Mouse (Mus musculus) limb, embryonic 14.5 days (tissue): ENCODE data around the gene Chchd3. TPM values are rescaled to one million over a fixed set of nuclear protein-coding genes. Genes with fewer than 3 reads are reported as not detected.
A peak's percentile ranks its signal among the peaks of the same experiment; 100 is the strongest.

Experiments used
- ATAC-seq: fragments of 200-750 bp; cut with Nextera tagmentation; 2 replicates; pipeline ENCODE4 v1.8.0; 2017; ENCODE audit warnings: low read depth, moderate number of reproducible peaks, moderate TSS enrichment; ENCODE audit not compliant: low FRiP score
- DNase-seq: peaks from one replicate; pipeline ENCODE4 v3.0.0-alpha.2; 2015; ENCODE audit warnings: low spot score
- H3K27ac ChIP-seq: fragments of 300-500 bp; sonication (generic); replicated peaks from 2 replicates; pipeline ENCODE4 v1.5.1; 2014; ENCODE audit warnings: low read depth, mild to moderate bottlenecking, low read length, moderate library complexity, mixed read lengths
- H3K27me3 ChIP-seq: fragments of 300-500 bp; sonication (generic); 2 replicates; pipeline ENCODE4 v1.6.1; 2014; ENCODE audit warnings: low read length, mixed read lengths; ENCODE audit not compliant: control insufficient read depth, insufficient read depth
- H3K36me3 ChIP-seq: fragments of 300-500 bp; sonication (generic); 2 replicates; pipeline ENCODE4 v1.6.1; 2014; ENCODE audit warnings: mild to moderate bottlenecking, low read length, moderate library complexity, mixed read lengths; ENCODE audit not compliant: control insufficient read depth, insufficient read depth
- H3K4me1 ChIP-seq: fragments of 300-500 bp; sonication (generic); 2 replicates; pipeline ENCODE4 v1.6.1; 2014; ENCODE audit warnings: antibody characterized with exemption, low read length, mixed read lengths; ENCODE audit not compliant: control insufficient read depth, insufficient read depth
- H3K4me2 ChIP-seq: fragments of 300-500 bp; sonication (generic); replicated peaks from 2 replicates; pipeline ENCODE4 v1.6.1; 2014; ENCODE audit warnings: low read depth, mild to moderate bottlenecking, low read length, moderate library complexity; ENCODE audit not compliant: severe bottlenecking
- H3K4me3 ChIP-seq: fragments of 300-500 bp; sonication (generic); replicated peaks from 2 replicates; pipeline ENCODE4 v1.5.1; 2014; ENCODE audit warnings: low read length
- H3K9ac ChIP-seq: fragments of 300-500 bp; sonication (generic); 2 replicates; pipeline ENCODE4 v1.6.1; 2014; ENCODE audit warnings: mild to moderate bottlenecking, low read depth, low read length, moderate library complexity; ENCODE audit not compliant: severe bottlenecking
- H3K9me3 ChIP-seq: fragments of 300-500 bp; sonication (generic); 2 replicates; pipeline ENCODE4 v1.6.1; 2016; ENCODE audit warnings: low read length; ENCODE audit not compliant: control insufficient read depth
- POLR2A ChIP-seq: fragments of 200-500 bp; IDR thresholded peaks from 2 replicates; pipeline ENCODE4 v1.8.0; 2012; ENCODE audit warnings: inconsistent platforms, mild to moderate bottlenecking, moderate library complexity, borderline replicate concordance; ENCODE audit not compliant: insufficient read depth, insufficient read length; ENCODE audit errors: extremely low read depth
- WGBS: fragments of 180-500 bp; shearing (Covaris S2); extraction: QIAGEN DNeasy Blood & Tissue Kit; methylation state at CpG from one replicate; pipeline ENCODE4 v1.1.7; 2014; 5-methylcytosine and 5-hydroxymethylcytosine counted together
- polyA plus RNA-seq, 2 experiments: library from polyadenylated mRNA; depleted of rRNA in 1 of 2; stranded (reverse) in 1 of 2; unstranded in 1 of 2; fragments of >200 nt; fragmentation: Nextera tagmentation in 1 of 2; extraction: Ambion mirVana in 1 of 2; gene quantifications; 2 replicates each; pipeline versions ENCODE4 v1.2.1 to v1.2.3; 2012 to 2014

The Chchd3 gene
- polyA plus RNA-seq, 2 experiments: 69.0 to 108 TPM

- ATAC-seq (no peak), DNase-seq (no peak)
- Histone ChIP-seq H3K27me3 (no peaks in the 10 kb centered on the region), H3K4me3 (no peak overlapping the region), H3K9ac (no peak overlapping the region), H3K4me2 (no peak overlapping the region), H3K9me3 (no peaks in the 10 kb centered on the region), H3K27ac (no peak overlapping the region), H3K4me1 (peaks cover 2% of the 10 kb centered on the region; the same call in 1 of the 2 replicates), H3K36me3 (no peaks in the 10 kb centered on the region)
- TF ChIP-seq POLR2A: no peak
- 46% methylated on average over 19 of the region's 19 CpGs for WGBS
Observed at GRCm38 (mm10) chr6:33078260-33078936, 18.3 kb upstream of the Chchd3 start.

GRCm38 (mm10) chr6:33066462-33066861, 6.4 kb upstream of the Chchd3 start:
- H3K4me2 ChIP-seq: no peak overlapping the region
- WGBS: 84% methylated on average over 4 of the region's 4 CpGs
- no peak overlapping the region for H3K9ac ChIP-seq
- H3K4me1 ChIP-seq: no peaks in the 10 kb centered on the region
- H3K4me3 ChIP-seq: no peak overlapping the region
- DNase-seq (no peak), ATAC-seq (no peak)
- H3K27me3 ChIP-seq: no peaks in the 10 kb centered on the region
- no peaks in the 10 kb centered on the region for H3K36me3 ChIP-seq
- H3K27ac ChIP-seq: no peak overlapping the region
- TF ChIP-seq POLR2A: no peak
- H3K9me3 ChIP-seq: no peaks in the 10 kb centered on the region

DNA sequence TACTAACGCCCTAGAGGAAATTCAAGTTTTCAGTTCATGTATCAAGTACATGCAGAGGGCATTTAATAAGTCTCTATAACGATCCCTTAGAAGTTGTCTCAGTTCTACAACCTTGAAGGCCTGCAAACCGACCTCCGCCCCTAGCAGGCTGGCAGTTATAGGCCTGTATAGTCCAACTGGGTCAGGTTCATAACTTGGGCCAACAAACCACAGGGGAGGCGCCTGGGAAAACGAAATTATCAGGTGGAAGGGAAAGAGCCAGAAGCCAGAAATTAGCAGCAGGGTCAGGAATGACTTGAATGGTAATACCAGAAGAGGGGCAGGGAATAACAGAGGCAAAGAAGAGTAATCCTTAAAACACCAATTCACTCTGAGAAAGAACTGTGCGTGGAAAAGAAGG, 784 bp downstream of the Chchd3 start:
- no peaks in the 10 kb centered on the region for H3K9me3 ChIP-seq
- peak overlapping the region; percentile 79 for H3K4me2 ChIP-seq
- ATAC-seq (no peak), DNase-seq (no peak)
- WGBS: 23% methylated on average over 7 of the region's 7 CpGs
- no peaks in the 10 kb centered on the region for H3K27me3 ChIP-seq
- peaks cover 17% of the 10 kb centered on the region for H3K4me1 ChIP-seq
- TF ChIP-seq POLR2A: no peak
- no peak overlapping the region for H3K27ac ChIP-seq
- H3K36me3 ChIP-seq: peaks cover 10% of the 10 kb centered on the region
- H3K9ac ChIP-seq: peak overlapping the region; percentile 79
- peak overlapping the region; percentile 91 for H3K4me3 ChIP-seq

DNA sequence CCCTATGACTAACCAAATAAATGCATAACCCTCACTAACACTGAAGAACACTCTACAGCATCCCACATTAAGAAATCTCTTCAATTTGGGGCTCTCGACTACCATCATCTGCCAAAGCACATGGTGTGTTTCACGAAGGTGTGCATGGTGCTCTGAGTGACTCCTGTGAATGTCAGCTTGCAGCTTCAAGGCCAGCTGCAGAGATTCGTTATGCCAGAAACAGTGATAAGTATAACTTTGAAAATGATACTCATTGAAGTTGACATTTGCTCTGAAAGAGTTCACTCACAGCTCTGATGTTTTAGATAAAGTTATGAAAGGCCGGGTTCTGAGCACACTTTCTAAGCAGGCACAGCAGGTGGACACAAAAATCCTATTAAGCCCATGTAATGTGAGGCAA, 3.7 kb downstream of the Chchd3 start:
- Histone ChIP-seq H3K4me2 (no peak overlapping the region), H3K4me3 (no peak overlapping the region), H3K9me3 (no peaks in the 10 kb centered on the region), H3K4me1 (peaks cover 17% of the 10 kb centered on the region), H3K36me3 (peaks cover 12% of the 10 kb centered on the region), H3K27me3 (no peaks in the 10 kb centered on the region), H3K27ac (no peak overlapping the region), H3K9ac (no peak overlapping the region)
- no peak for TF ChIP-seq POLR2A
- DNase-seq (no peak), ATAC-seq (no peak)
- 73% methylated on average over 4 of the region's 4 CpGs for WGBS

GRCm38 (mm10) chr6:33055663-33056062, 4.4 kb downstream of the Chchd3 start:
- Histone ChIP-seq H3K4me3 (no peak overlapping the region), H3K36me3 (peaks cover 12% of the 10 kb centered on the region), H3K4me2 (no peak overlapping the region), H3K27ac (no peak overlapping the region), H3K4me1 (peaks cover 17% of the 10 kb centered on the region), H3K9me3 (no peaks in the 10 kb centered on the region), H3K9ac (no peak overlapping the region), H3K27me3 (no peaks in the 10 kb centered on the region)
- WGBS: 95% methylated on average over 4 of the region's 4 CpGs
- TF ChIP-seq POLR2A: no peak
- DNase-seq (no peak), ATAC-seq (no peak)
